27 mouse cellular contexts compared by ENCODE assay signal in the genomic region with DNA sequence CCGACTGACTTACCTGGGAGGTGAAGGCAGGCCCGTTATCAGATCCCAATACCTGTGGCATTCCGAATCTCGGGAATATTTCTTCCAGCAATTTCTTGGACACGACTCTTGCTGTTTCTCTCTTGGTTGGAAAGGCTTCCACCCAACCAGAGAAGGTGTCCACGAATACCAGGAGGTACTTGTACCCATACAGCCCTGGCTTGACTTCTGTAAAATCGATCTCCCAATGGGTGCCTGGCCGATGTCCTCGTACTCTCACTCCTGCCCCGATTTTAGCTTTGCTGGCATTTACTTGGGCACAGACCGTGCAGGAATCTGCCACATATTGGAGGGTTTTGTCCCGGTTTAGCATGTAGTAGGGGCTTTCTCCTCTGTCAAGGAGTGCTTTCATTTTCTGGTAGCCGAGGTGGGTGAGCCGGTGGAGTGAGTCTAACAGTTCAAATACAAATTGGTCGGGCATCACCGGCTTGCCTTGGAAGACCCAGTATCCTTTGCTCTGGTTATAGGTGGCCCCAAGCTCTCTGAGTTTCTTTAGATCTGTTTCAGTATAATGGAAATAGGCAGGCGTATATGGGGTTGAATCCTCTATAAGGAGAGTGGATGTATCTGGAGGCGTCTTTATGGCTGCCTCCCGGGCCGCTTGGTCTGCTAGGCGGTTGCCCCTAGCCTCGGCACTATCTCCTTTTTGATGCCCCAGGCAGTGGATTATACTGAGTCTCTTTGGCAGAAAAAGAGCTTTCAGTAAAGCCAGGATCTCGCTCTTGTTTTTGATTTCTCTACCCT. TPM values are rescaled to one million over a fixed set of nuclear protein-coding genes. Genes with fewer than 3 reads are reported as not detected.
A peak's percentile ranks its signal among the peaks of the same experiment; 100 is the strongest.
DNase-seq lines count a peak whose midpoint lies in the region; ATAC-seq and TF ChIP-seq lines count a peak whose summit lies in the region.
"Had no signal": no experiment of that assay in that cellular context is flagged by ENCODE, and none has a peak within 500 bp of the region (broad histone marks: within the 10 kb centered on the region; RNA-seq: fewer than 3 reads in every experiment).

No protein-coding gene starts in this region.

- no peaks in the 10 kb centered on the region for H3K4me1 ChIP-seq in midbrain, embryonic 11.5 days (ENCODE audit: control insufficient read depth, insufficient read depth, low read length)
- no peaks in the 10 kb centered on the region for H3K4me1 ChIP-seq in midbrain, embryonic 13.5 days (replicated peaks)
- H3K4me1 ChIP-seq in CH12.LX (ENCODE audit: control insufficient read depth in 1 of 2, insufficient read depth in 2 of 2): no peaks in the 10 kb centered on the region
- H3K4me1 ChIP-seq: embryonic facial prominence, embryonic 13.5 days; embryonic facial prominence, embryonic 15.5 days; forebrain, embryonic 10.5 days; forebrain, embryonic 12.5 days had no signal

- peaks cover 28% of the 10 kb centered on the region for H3K79me2 ChIP-seq in CH12.LX (replicated peaks; ENCODE audit: control insufficient read depth, extremely low read depth, insufficient read depth, poor library complexity, severe bottlenecking)

- ATAC-seq in midbrain, embryonic 11.5 days (ENCODE audit: low FRiP score): no peak
- ATAC-seq in midbrain, embryonic 13.5 days: no peak
- ATAC-seq: CD4-positive, CD25-positive, alpha-beta regulatory T cell, adult 4 months; forebrain, embryonic 14.5 days; forebrain, embryonic 16.5 days; Patski had no signal

- H3K4me2 ChIP-seq in midbrain, embryonic 11.5 days: no peak overlapping the region
- H3K4me2 ChIP-seq in midbrain, embryonic 13.5 days (replicated peaks): no peak overlapping the region
- no peak overlapping the region for H3K4me2 ChIP-seq in CH12.LX (ENCODE audit: insufficient read depth, low read depth, poor library complexity, severe bottlenecking)
- H3K4me2 ChIP-seq: embryonic facial prominence, embryonic 13.5 days; embryonic facial prominence, embryonic 15.5 days; forebrain, embryonic 12.5 days had no signal

- DNase-seq in midbrain, embryonic 11.5 days (ENCODE audit: low spot score, missing footprints): peak; percentile 66
- peak; percentile 49 for DNase-seq in CH12.LX (ENCODE audit: extremely low read depth)
- DNase-seq in R1 (ENCODE audit: low read depth, low spot score): peak; percentile 60
- DNase-seq in kidney, postnatal 36 days: no peak
- DNase-seq in urinary bladder, adult 18-20 months (ENCODE audit: low spot score in 2 of 2): no peak
- DNase-seq: adrenal gland, adult 2 months; adrenal gland, postnatal 10 days; adrenal gland, postnatal 25 days; B cell, adult 2 months; cerebellum, adult 11 months; cerebellum, adult 2 months; cerebellum, adult 9-10 months; cerebellum, postnatal 14 days; cerebellum, postnatal 36 days; embryo, embryonic 11 days had no signal

- no peak overlapping the region for H3K27ac ChIP-seq in midbrain, embryonic 11.5 days (ENCODE audit: low read depth, low read length)
- no peak overlapping the region for H3K27ac ChIP-seq in midbrain, embryonic 13.5 days
- peak overlapping the region; percentile 94 for H3K27ac ChIP-seq in CH12.LX (ENCODE audit: insufficient read depth, low read depth)
- H3K27ac ChIP-seq: embryonic facial prominence, embryonic 13.5 days; embryonic facial prominence, embryonic 15.5 days; forebrain, embryonic 10.5 days; forebrain, embryonic 12.5 days had no signal

- H3K36me3 ChIP-seq in midbrain, embryonic 11.5 days (ENCODE audit: control insufficient read depth, insufficient read depth, low read length): no peaks in the 10 kb centered on the region
- no peaks in the 10 kb centered on the region for H3K36me3 ChIP-seq in midbrain, embryonic 13.5 days
- H3K36me3 ChIP-seq in CH12.LX (replicated peaks in 1 of 2; ENCODE audit: control insufficient read depth in 1 of 2, insufficient read depth in 1 of 2, low read length in 1 of 2): peaks cover 40 to 47% of the 10 kb centered on the region in 2 experiments
- H3K36me3 ChIP-seq: embryonic facial prominence, embryonic 13.5 days; embryonic facial prominence, embryonic 15.5 days; forebrain, embryonic 10.5 days; forebrain, embryonic 12.5 days had no signal

- TF ChIP-seq RAD21 in CH12.LX (IDR thresholded peaks at IDR 0.05; ENCODE audit: low read depth, low read length): no peak

- H3K27me3 ChIP-seq in midbrain, embryonic 11.5 days (ENCODE audit: control insufficient read depth, insufficient read depth, low read length): no peaks in the 10 kb centered on the region
- H3K27me3 ChIP-seq in midbrain, embryonic 13.5 days: no peaks in the 10 kb centered on the region
- no peaks in the 10 kb centered on the region for H3K27me3 ChIP-seq in CH12.LX (replicated peaks)
- H3K27me3 ChIP-seq: embryonic facial prominence, embryonic 13.5 days; embryonic facial prominence, embryonic 15.5 days; forebrain, embryonic 12.5 days had no signal

- no peak overlapping the region for H3K4me3 ChIP-seq in midbrain, embryonic 11.5 days (ENCODE audit: low read depth, low read length)
- H3K4me3 ChIP-seq in midbrain, embryonic 13.5 days (replicated peaks): no peak overlapping the region
- H3K4me3 ChIP-seq in CH12.LX (replicated peaks in 1 of 3; ENCODE audit: low read depth in 2 of 3, low read length in 2 of 3, poor library complexity in 1 of 3): peak overlapping the region; percentile 53 to 66 (median 58)
- H3K4me3 ChIP-seq: embryonic facial prominence, embryonic 13.5 days; embryonic facial prominence, embryonic 15.5 days; erythroblast, embryonic 14.5 days; forebrain, embryonic 10.5 days; forebrain, embryonic 12.5 days had no signal

- TF ChIP-seq CTCF in CH12.LX (conservative IDR thresholded peaks at IDR 0.05 in 1 of 2, IDR thresholded peaks at IDR 0.05 in 1 of 2; ENCODE audit: low read depth in 2 of 2, low read length in 2 of 2): no peak

- dilution Hi-C loops in CH12.LX (cut with MboI; ENCODE audit: extremely low pct_ligation_motif_present, extremely low pct_unique_long_range_greater_than_20kb, low sequenced_read_pairs): no loop called here

- TF ChIP-seq POLR2A in CH12.LX (IDR thresholded peaks at IDR 0.05; ENCODE audit: low read depth, low read length): peak; percentile 74

- in situ Hi-C loops in CH12.LX (cut with MboI; ENCODE audit: low pct_ligation_motif_present, low pct_unique_long_range_greater_than_20kb, low sequenced_read_pairs): no loop called here

- TF ChIP-seq EP300 in CH12.LX (IDR thresholded peaks at IDR 0.05; ENCODE audit: low read length): no peak

- peaks cover 36% of the 10 kb centered on the region for H3K9me3 ChIP-seq in midbrain, embryonic 11.5 days (ENCODE audit: control insufficient read depth, low read length)
- peaks cover 51% of the 10 kb centered on the region for H3K9me3 ChIP-seq in midbrain, embryonic 13.5 days
- peaks cover 58% of the 10 kb centered on the region for H3K9me3 ChIP-seq in CH12.LX (replicated peaks; ENCODE audit: low read length)

- H3K9ac ChIP-seq in midbrain, embryonic 11.5 days (ENCODE audit: low read length): no peak overlapping the region
- H3K9ac ChIP-seq in midbrain, embryonic 13.5 days (replicated peaks): no peak overlapping the region
- peak overlapping the region; percentile 56 for H3K9ac ChIP-seq in CH12.LX (ENCODE audit: insufficient read depth, low read depth)
- H3K9ac ChIP-seq: embryonic facial prominence, embryonic 13.5 days; embryonic facial prominence, embryonic 15.5 days; forebrain, embryonic 12.5 days had no signal

- 93% methylated on average over 23 of the region's 23 CpGs for WGBS in midbrain, embryonic 11.5 days
- WGBS in midbrain, embryonic 13.5 days: 94% methylated on average over 23 of the region's 23 CpGs

TF ChIP-seq in CH12.LX, 34 proteins besides CTCF, POLR2A, EP300 and RAD21 (continues in another document):
- TF ChIP-seq TCF12 (IDR thresholded peaks at IDR 0.05; ENCODE audit: low read depth, low read length): no peak
- TF ChIP-seq UBTF (IDR thresholded peaks at IDR 0.05; ENCODE audit: low read depth, low read length): peak; percentile 42; the same call in 1 of the 2 replicates
- 0 out of 2 replicates have a peak, but pooled peaks have one; percentile 30 for TF ChIP-seq TBP (conservative IDR thresholded peaks at IDR 0.05; ENCODE audit: low read depth, low read length)
- TF ChIP-seq USF1 (IDR thresholded peaks at IDR 0.05; ENCODE audit: low read depth, low read length): no peak
- TF ChIP-seq ZNF384 (IDR thresholded peaks at IDR 0.05; ENCODE audit: low read depth, low read length): no peak
- no peak; the same call in 1 of the 2 replicates for TF ChIP-seq HCFC1 (IDR thresholded peaks at IDR 0.05; ENCODE audit: low read depth, low read length)

RNA-seq across cellular contexts. Expression of a gene that starts 5.8 kb away (rescaled TPM):
- 35.3 and 35.5 TPM in 2 replicates for polyA plus RNA-seq in midbrain, embryonic 11.5 days (2014; fragmentation: Nextera tagmentation; extraction: Ambion mirVana)
- 41.7 and 42.8 TPM in 2 replicates for polyA plus RNA-seq in midbrain, embryonic 13.5 days (2015; fragmentation: Nextera tagmentation; extraction: Ambion mirVana)
- total RNA-seq in CH12.LX (2012; rRNA removed): 19.9 and 20.9 TPM in 2 replicates
- total RNA-seq in CH12.LX (2014; rRNA removed): 16.8 and 17.9 TPM in 2 replicates
- polyA plus RNA-seq in CH12.LX (2012; ENCODE audit: insufficient read length, low read depth): 22.4 and 23.3 TPM in 2 replicates

RNA-seq across cellular contexts. Expression of a gene that starts 17.9 kb away (rescaled TPM):
- polyA plus RNA-seq in midbrain, embryonic 11.5 days (2014; fragmentation: Nextera tagmentation; extraction: Ambion mirVana): 777 and 840 TPM in 2 replicates
- 1,993 and 2,050 TPM in 2 replicates for polyA plus RNA-seq in midbrain, embryonic 13.5 days (2015; fragmentation: Nextera tagmentation; extraction: Ambion mirVana)
- total RNA-seq in CH12.LX (2012; rRNA removed) (1.8 and 3.1 TPM in 2 replicates), CH12.LX (2014; rRNA removed) (1.3 and 2.2 TPM in 2 replicates)
- 1.8 and 2.6 TPM in 2 replicates for polyA plus RNA-seq in CH12.LX (2012; ENCODE audit: insufficient read length, low read depth)

RNA-seq across cellular contexts. Expression of a gene that starts 22.2 kb away (rescaled TPM):
- 0.06 and 0.12 TPM in 2 replicates for polyA plus RNA-seq in midbrain, embryonic 11.5 days (2014; fragmentation: Nextera tagmentation; extraction: Ambion mirVana)
- 0.17 and 0.31 TPM in 2 replicates for polyA plus RNA-seq in midbrain, embryonic 13.5 days (2015; fragmentation: Nextera tagmentation; extraction: Ambion mirVana)
- 0.04 TPM in 1 of 2 replicates, not detected in the other for total RNA-seq in CH12.LX (2012; rRNA removed)
- total RNA-seq in CH12.LX (2014; rRNA removed): not detected in 2 replicates
- polyA plus RNA-seq in CH12.LX (2012; ENCODE audit: insufficient read length, low read depth): 0.07 TPM in 1 of 2 replicates, not detected in the other
- total RNA-seq: adrenal gland, adult 2 months; adrenal gland, postnatal 10 days; adrenal gland, postnatal 25 days; common myeloid progenitor, adult 5-6 weeks had no signal
- polyA plus RNA-seq: adrenal gland, adult 2 months; embryonic facial prominence, embryonic 11.5 days had no signal

RNA-seq across cellular contexts. Expression of a gene that starts 48.6 kb away (rescaled TPM):
- 38.4 and 39.9 TPM in 2 replicates for polyA plus RNA-seq in midbrain, embryonic 11.5 days (2014; fragmentation: Nextera tagmentation; extraction: Ambion mirVana)
- polyA plus RNA-seq in midbrain, embryonic 13.5 days (2015; fragmentation: Nextera tagmentation; extraction: Ambion mirVana): 59.3 and 62.1 TPM in 2 replicates
- total RNA-seq in CH12.LX (2012; rRNA removed) (36.0 and 36.2 TPM in 2 replicates), CH12.LX (2014; rRNA removed) (16.4 and 20.3 TPM in 2 replicates)
- 47.6 and 48.0 TPM in 2 replicates for polyA plus RNA-seq in CH12.LX (2012; ENCODE audit: insufficient read length, low read depth)

RNA-seq across cellular contexts. Expression of a gene that starts 55.6 kb away (rescaled TPM):
- polyA plus RNA-seq in midbrain, embryonic 11.5 days (2014; fragmentation: Nextera tagmentation; extraction: Ambion mirVana): 171 and 181 TPM in 2 replicates
- polyA plus RNA-seq in midbrain, embryonic 13.5 days (2015; fragmentation: Nextera tagmentation; extraction: Ambion mirVana): 238 and 263 TPM in 2 replicates
- 142 and 168 TPM in 2 replicates for total RNA-seq in CH12.LX (2012; rRNA removed)
- total RNA-seq in CH12.LX (2014; rRNA removed): 204 and 207 TPM in 2 replicates
- 393 and 396 TPM in 2 replicates for polyA plus RNA-seq in CH12.LX (2012; ENCODE audit: insufficient read length, low read depth)

Comparison
In these comparisons a context has a peak if more than half of its experiments do, and no peak if none do; other contexts are left out.
1. DNase-seq: peak in midbrain, embryonic 11.5 days (single experiment), CH12.LX (single experiment) and R1 (single experiment); none in kidney, postnatal 36 days (0 of 2) and urinary bladder, adult 18-20 months (0 of 2).
2. H3K4me3 ChIP-seq: peak in CH12.LX (3 of 3); none in midbrain, embryonic 11.5 days (single experiment) and midbrain, embryonic 13.5 days (single experiment).
3. RNA of a gene that starts 17.9 kb away (polyA plus RNA-seq): 1,993 to 2,050 TPM in midbrain, embryonic 13.5 days and 777 to 840 TPM in midbrain, embryonic 11.5 days; 1.8 to 2.6 TPM in CH12.LX; every median in the first group is over 100 times any median in the second.